Mouse (Mus musculus) ES-Bruce4 (cell line): ENCODE data around the gene Plcb3. TPM values are rescaled to one million over a fixed set of nuclear protein-coding genes. Genes with fewer than 3 reads are reported as not detected.

Experiments used
- H3K27ac ChIP-seq: 2 replicates; pipeline ENCODE4 v1.5.1; 2012; ENCODE audit warnings: low read length, inconsistent platforms; ENCODE audit not compliant: insufficient read depth
- H3K27me3 ChIP-seq: 2 replicates; pipeline ENCODE4 v1.6.1; 2012; ENCODE audit warnings: mild to moderate bottlenecking, low read length, inconsistent platforms; ENCODE audit not compliant: control insufficient read depth, poor library complexity, insufficient read depth, severe bottlenecking
- H3K36me3 ChIP-seq: 2 replicates; pipeline ENCODE4 v1.6.1; 2012; ENCODE audit warnings: inconsistent platforms, mild to moderate bottlenecking, low read length, moderate library complexity; ENCODE audit not compliant: control insufficient read depth, poor library complexity, insufficient read depth, severe bottlenecking
- H3K4me1 ChIP-seq: one replicate; pipeline ENCODE4 v1.8.1; 2011; ENCODE audit warnings: low read length; ENCODE audit not compliant: control insufficient read depth, insufficient read depth
- H3K4me3 ChIP-seq: 2 replicates; pipeline ENCODE4 v1.5.1; 2011; ENCODE audit warnings: low read depth, mild to moderate bottlenecking, low read length
- H3K9ac ChIP-seq: 2 replicates; pipeline ENCODE4 v1.6.1; 2012; ENCODE audit warnings: low read depth, mild to moderate bottlenecking, inconsistent platforms; ENCODE audit not compliant: poor library complexity, severe bottlenecking
- H3K9me3 ChIP-seq: replicated peaks from 2 replicates; pipeline ENCODE4 v1.6.1; 2012; ENCODE audit warnings: mild to moderate bottlenecking, low read length, inconsistent platforms; ENCODE audit not compliant: control insufficient read depth, poor library complexity, insufficient read depth, severe bottlenecking
- CTCF ChIP-seq: IDR thresholded peaks from one replicate; pipeline ENCODE4 v1.8.1; 2011; ENCODE audit warnings: low read depth, low read length
- EP300 ChIP-seq: IDR thresholded peaks from 2 replicates; pipeline ENCODE4 v1.6.1; 2011; ENCODE audit warnings: low read depth, low read length; ENCODE audit not compliant: insufficient read depth
- POLR2A ChIP-seq: IDR thresholded peaks from one replicate; pipeline ENCODE4 v1.8.1; 2011; ENCODE audit warnings: low read length; ENCODE audit not compliant: insufficient read depth
- polyA plus RNA-seq: library from polyadenylated mRNA; stranded (reverse); fragments of >200 nt; gene quantifications from 2 replicates; pipeline ENCODE4 v1.2.4, GENCODE M21; 2011; ENCODE audit warnings: low read depth; ENCODE audit not compliant: missing spikeins, insufficient read depth, insufficient read length

Plcb3 gene
- polyA plus RNA-seq, 1 experiment = 42.4 TPM

- Histone ChIP-seq H3K27ac (no peak overlapping the region), H3K9me3 (no peaks in the 10 kb centered on the region), H3K4me1 (peaks cover 3% of the 10 kb centered on the region), H3K9ac (no peak overlapping the region), H3K4me3 (no peak overlapping the region), H3K36me3 (no peaks in the 10 kb centered on the region), H3K27me3 (no peaks in the 10 kb centered on the region)
- TF ChIP-seq POLR2A (no peak), EP300 (no peak), CTCF (no peak)
These were observed 32.6 kb downstream of the Plcb3 start for GRCm38 (mm10) chr19:6943709-6944108.

- Histone ChIP-seq H3K4me3 (peak overlapping the region; percentile 62), H3K36me3 (no peaks in the 10 kb centered on the region), H3K9me3 (no peaks in the 10 kb centered on the region), H3K4me1 (no peaks in the 10 kb centered on the region), H3K27ac (no peak overlapping the region), H3K9ac (peak overlapping the region; percentile 86), H3K27me3 (no peaks in the 10 kb centered on the region)
- TF ChIP-seq CTCF (no peak), EP300 (no peak), POLR2A (no peak)
These were observed 33.5 kb downstream of the Plcb3 start for GRCm38 (mm10) chr19:6942764-6943163.

- Histone ChIP-seq H3K4me1 (no peaks in the 10 kb centered on the region), H3K4me3 (peak within 1 kb of the TSS; percentile 96), H3K27me3 (no peaks in the 10 kb centered on the region), H3K9ac (peak within 1 kb of the TSS; percentile 86), H3K9me3 (no peaks in the 10 kb centered on the region), H3K36me3 (no peaks in the 10 kb centered on the region), H3K27ac (peak within 1 kb of the TSS; percentile 60)
- TF ChIP-seq CTCF = no peak
- TF ChIP-seq POLR2A = peak; percentile 66
These were observed 34.0 kb downstream of the Plcb3 start, which contains the start of gene Gpr137 for GRCm38 (mm10) chr19:6942249-6942691. Gene Gpr137, minus strand, starts transcription at chr19:6942480.

- TF ChIP-seq EP300 = no peak
- no peak for TF ChIP-seq POLR2A
- TF ChIP-seq CTCF = no peak
- Histone ChIP-seq H3K9ac (peak within 1 kb of the TSS; percentile 86), H3K9me3 (no peaks in the 10 kb centered on the region), H3K27me3 (no peaks in the 10 kb centered on the region), H3K4me3 (peak within 1 kb of the TSS; percentile 96), H3K36me3 (no peaks in the 10 kb centered on the region), H3K4me1 (no peaks in the 10 kb centered on the region), H3K27ac (peak within 1 kb of the TSS; percentile 60)
These were observed 34.7 kb downstream of the Plcb3 start, which contains the start of gene Bad for GRCm38 (mm10) chr19:6941372-6942248. Gene Bad, plus strand, starts transcription at chr19:6941861.

GRCm38 (mm10) chr19:6940396-6941351, 35.6 kb downstream of the Plcb3 start:
- Histone ChIP-seq H3K4me3 (peak overlapping the region; percentile 87), H3K27ac (no peak overlapping the region), H3K9me3 (no peaks in the 10 kb centered on the region), H3K4me1 (no peaks in the 10 kb centered on the region), H3K9ac (peak overlapping the region; percentile 86), H3K36me3 (no peaks in the 10 kb centered on the region), H3K27me3 (no peaks in the 10 kb centered on the region)
- TF ChIP-seq CTCF (no peak), POLR2A (no peak), EP300 (no peak)
